Mouse (Mus musculus) liver, embryonic 16.5 days (tissue): Measurements from ENCODE around the gene Stom. TPM values are rescaled to one million over a fixed set of nuclear protein-coding genes. Genes with fewer than 3 reads are reported as not detected.

Experiments used
- ATAC-seq: fragments of 200-750 bp; cut with Nextera tagmentation; 2 replicates; pipeline ENCODE4 v1.8.0; 2017; ENCODE audit warnings: low read depth, mild to moderate bottlenecking, moderate number of reproducible peaks, moderate library complexity
- H3K27ac ChIP-seq: fragments of 300-500 bp; sonication (generic); 2 replicates; pipeline ENCODE4 v1.5.1; 2014; ENCODE audit warnings: mild to moderate bottlenecking, low read length
- H3K27me3 ChIP-seq: fragments of 300-500 bp; sonication (generic); 2 replicates; pipeline ENCODE4 v1.6.1; 2014; ENCODE audit warnings: low read depth, low read length, mixed read lengths; ENCODE audit not compliant: control insufficient read depth, insufficient read depth
- H3K36me3 ChIP-seq: fragments of 300-500 bp; sonication (generic); 2 replicates; pipeline ENCODE4 v1.6.1; 2014; ENCODE audit warnings: mild to moderate bottlenecking; ENCODE audit not compliant: control insufficient read depth, insufficient read depth
- H3K4me1 ChIP-seq: fragments of 300-500 bp; sonication (generic); 2 replicates; pipeline ENCODE4 v1.6.1; 2014; ENCODE audit warnings: low read depth, low read length, mixed read lengths; ENCODE audit not compliant: control insufficient read depth
- H3K4me2 ChIP-seq: fragments of 300-500 bp; sonication (generic); 2 replicates; pipeline ENCODE4 v1.6.1; 2014; ENCODE audit warnings: low read depth, low read length, mixed read lengths
- H3K4me3 ChIP-seq: fragments of 300-500 bp; sonication (generic); 2 replicates; pipeline ENCODE4 v1.5.1; 2014; ENCODE audit warnings: low read depth, mild to moderate bottlenecking, low read length
- H3K9ac ChIP-seq: fragments of 300-500 bp; sonication (generic); 2 replicates; pipeline ENCODE4 v1.6.1; 2014; ENCODE audit warnings: low read depth, low read length
- H3K9me3 ChIP-seq: fragments of 300-500 bp; sonication (generic); replicated peaks from 2 replicates; pipeline ENCODE4 v1.6.1; 2016; ENCODE audit warnings: low read length; ENCODE audit not compliant: control insufficient read depth
- WGBS: fragments of 180-500 bp; shearing (Covaris S2); extraction: QIAGEN DNeasy Blood & Tissue Kit; methylation state at CpG from one replicate; pipeline ENCODE4 v1.1.7; 2014; ENCODE audit not compliant: insufficient replicate concordance; 5-methylcytosine and 5-hydroxymethylcytosine counted together
- polyA plus RNA-seq: library from polyadenylated mRNA; unstranded; fragments of >200 nt; fragmentation: Nextera tagmentation; extraction: Ambion mirVana; gene quantifications from 2 replicates; pipeline ENCODE4 v1.2.1, GENCODE M21; 2015

Stom gene
- polyA plus RNA-seq, 1 experiment from 2014 or later = 189 TPM

- no peak overlapping the region for H3K27ac ChIP-seq
- no peaks in the 10 kb centered on the region for H3K36me3 ChIP-seq
- no peak overlapping the region for H3K4me2 ChIP-seq
- H3K9ac ChIP-seq = no peak overlapping the region
- 0 out of 2 replicates have a peak, but pooled peaks cover 2% of the 10 kb centered on the region for H3K4me1 ChIP-seq
- no peaks in the 10 kb centered on the region for H3K27me3 ChIP-seq
- no peaks in the 10 kb centered on the region for H3K9me3 ChIP-seq
- no peak for ATAC-seq
- H3K4me3 ChIP-seq = no peak overlapping the region
- WGBS = 62% methylated on average over 2 of the region's 2 CpGs
Observed at GRCm38 (mm10) chr2:35271817-35272216, 65.0 kb downstream of the Stom start.

- 0 out of 2 replicates have a peak, but pooled peaks cover 2% of the 10 kb centered on the region for H3K4me1 ChIP-seq
- no peak overlapping the region for H3K9ac ChIP-seq
- no peaks in the 10 kb centered on the region for H3K9me3 ChIP-seq
- no peak overlapping the region for H3K4me3 ChIP-seq
- H3K36me3 ChIP-seq = no peaks in the 10 kb centered on the region
- no peak overlapping the region for H3K27ac ChIP-seq
- no peak overlapping the region for H3K4me2 ChIP-seq
- ATAC-seq = peak; percentile 38; the same call in 1 of the 2 replicates
- no peaks in the 10 kb centered on the region for H3K27me3 ChIP-seq
- 23% methylated on average over 10 of the region's 10 CpGs for WGBS
Observed at GRCm38 (mm10) chr2:35270531-35270984, 66.2 kb downstream of the Stom start.

GRCm38 (mm10) chr2:35269716-35270260 is 67.0 kb downstream of the Stom start:
- ATAC-seq = no peak
- H3K4me3 ChIP-seq = no peak overlapping the region
- no peaks in the 10 kb centered on the region for H3K36me3 ChIP-seq
- H3K9me3 ChIP-seq = no peaks in the 10 kb centered on the region
- no peak overlapping the region for H3K27ac ChIP-seq
- WGBS = 67% methylated on average over 4 of the region's 4 CpGs
- H3K4me1 ChIP-seq = 0 out of 2 replicates have a peak, but pooled peaks cover 2% of the 10 kb centered on the region
- H3K27me3 ChIP-seq = no peaks in the 10 kb centered on the region
- H3K9ac ChIP-seq = no peak overlapping the region
- H3K4me2 ChIP-seq = no peak overlapping the region

GRCm38 (mm10) chr2:35269136-35269535 is 67.6 kb downstream of the Stom start:
- Histone ChIP-seq H3K4me3 (no peak overlapping the region), H3K9me3 (no peaks in the 10 kb centered on the region), H3K4me1 (0 out of 2 replicates have a peak, but pooled peaks cover 2% of the 10 kb centered on the region), H3K27ac (no peak overlapping the region), H3K4me2 (no peak overlapping the region), H3K27me3 (no peaks in the 10 kb centered on the region), H3K9ac (no peak overlapping the region), H3K36me3 (no peaks in the 10 kb centered on the region)
- no peak for ATAC-seq
- 71% methylated on average over 6 of the region's 6 CpGs for WGBS

- 60% methylated on average over 10 of the region's 10 CpGs for WGBS
- H3K4me3 ChIP-seq = no peak overlapping the region
- H3K27ac ChIP-seq = no peak overlapping the region
- no peak overlapping the region for H3K4me2 ChIP-seq
- 0 out of 2 replicates have a peak, but pooled peaks cover 2% of the 10 kb centered on the region for H3K4me1 ChIP-seq
- no peaks in the 10 kb centered on the region for H3K27me3 ChIP-seq
- ATAC-seq = 0 out of 2 replicates have a peak, but pooled peaks have one; percentile 35
- no peaks in the 10 kb centered on the region for H3K36me3 ChIP-seq
- no peaks in the 10 kb centered on the region for H3K9me3 ChIP-seq
- H3K9ac ChIP-seq = no peak overlapping the region
Observed at GRCm38 (mm10) chr2:35267876-35268566, 68.8 kb downstream of the Stom start.

- Histone ChIP-seq H3K4me2 (no peak overlapping the region), H3K9ac (no peak overlapping the region), H3K9me3 (no peaks in the 10 kb centered on the region), H3K36me3 (no peaks in the 10 kb centered on the region), H3K4me1 (0 out of 2 replicates have a peak, but pooled peaks cover 2% of the 10 kb centered on the region), H3K27me3 (no peaks in the 10 kb centered on the region), H3K27ac (no peak overlapping the region), H3K4me3 (no peak overlapping the region)
- 78% methylated on average over 13 of the region's 13 CpGs for WGBS
- no peak for ATAC-seq
Observed at GRCm38 (mm10) chr2:35267156-35267875, 69.5 kb downstream of the Stom start.

- H3K4me2 ChIP-seq = no peak overlapping the region
- no peaks in the 10 kb centered on the region for H3K9me3 ChIP-seq
- no peak overlapping the region for H3K4me3 ChIP-seq
- no peaks in the 10 kb centered on the region for H3K27me3 ChIP-seq
- 52% methylated on average over 9 of the region's 9 CpGs for WGBS
- no peak for ATAC-seq
- no peak overlapping the region for H3K27ac ChIP-seq
- 0 out of 2 replicates have a peak, but pooled peaks cover 2% of the 10 kb centered on the region for H3K4me1 ChIP-seq
- H3K9ac ChIP-seq = no peak overlapping the region
- no peaks in the 10 kb centered on the region for H3K36me3 ChIP-seq
Observed at GRCm38 (mm10) chr2:35266251-35266905, 70.4 kb downstream of the Stom start.

- ATAC-seq = no peak
- H3K4me3 ChIP-seq = no peak overlapping the region
- H3K36me3 ChIP-seq = no peaks in the 10 kb centered on the region
- no peak overlapping the region for H3K9ac ChIP-seq
- H3K27ac ChIP-seq = no peak overlapping the region
- no peaks in the 10 kb centered on the region for H3K9me3 ChIP-seq
- no peaks in the 10 kb centered on the region for H3K27me3 ChIP-seq
- 64% methylated on average over 8 of the region's 8 CpGs for WGBS
- H3K4me2 ChIP-seq = no peak overlapping the region
- H3K4me1 ChIP-seq = 0 out of 2 replicates have a peak, but pooled peaks cover 2% of the 10 kb centered on the region
Observed at GRCm38 (mm10) chr2:35265775-35266174, 71.0 kb downstream of the Stom start.
